Mouse (Mus musculus) heart, postnatal 10 days (tissue): ENCODE measurements around the gene Dmrt1. TPM values are rescaled to one million over a fixed set of nuclear protein-coding genes. Genes with fewer than 3 reads are reported as not detected.

ENCODE experiments used
- DNase-seq, 2 experiments: peaks; one replicate each; pipeline ENCODE4 v3.0.0; 2021
- intact Hi-C: fragments of 180-260 bp; cut with DNase I; formaldehyde crosslinking; loops from one replicate; pipeline ENCODE4 v1.15.1; 2025
- total RNA-seq, 2 experiments: library from RNA; stranded (reverse); gene quantifications; 2 replicates each; pipeline ENCODE4 v1.2.3; 2021

Gene Dmrt1
- total RNA-seq, 2 experiments from 2014 or later: not detected

DNA sequence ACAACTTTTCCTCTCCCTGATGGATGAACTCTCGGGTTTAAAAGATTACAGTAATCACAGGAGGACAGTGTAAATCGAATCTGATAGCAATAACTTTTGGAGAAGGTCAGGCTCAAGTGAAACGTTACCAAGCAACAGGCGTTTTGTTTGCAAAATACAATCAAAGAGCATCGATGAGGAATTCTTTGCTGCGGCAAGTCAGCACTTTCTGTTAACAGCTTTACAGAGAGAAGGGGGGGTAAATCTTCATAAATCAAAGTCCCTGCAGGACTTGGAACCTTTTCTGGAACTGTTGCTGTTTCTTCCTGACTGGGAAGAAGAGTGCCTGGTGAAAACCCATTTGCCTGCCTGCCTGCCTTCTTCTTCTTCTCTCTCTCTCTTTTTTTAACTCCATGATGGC, 110.5 kb downstream of the Dmrt1 start:
- DNase-seq: no peak
- intact Hi-C loops: no loop called here

DNA sequence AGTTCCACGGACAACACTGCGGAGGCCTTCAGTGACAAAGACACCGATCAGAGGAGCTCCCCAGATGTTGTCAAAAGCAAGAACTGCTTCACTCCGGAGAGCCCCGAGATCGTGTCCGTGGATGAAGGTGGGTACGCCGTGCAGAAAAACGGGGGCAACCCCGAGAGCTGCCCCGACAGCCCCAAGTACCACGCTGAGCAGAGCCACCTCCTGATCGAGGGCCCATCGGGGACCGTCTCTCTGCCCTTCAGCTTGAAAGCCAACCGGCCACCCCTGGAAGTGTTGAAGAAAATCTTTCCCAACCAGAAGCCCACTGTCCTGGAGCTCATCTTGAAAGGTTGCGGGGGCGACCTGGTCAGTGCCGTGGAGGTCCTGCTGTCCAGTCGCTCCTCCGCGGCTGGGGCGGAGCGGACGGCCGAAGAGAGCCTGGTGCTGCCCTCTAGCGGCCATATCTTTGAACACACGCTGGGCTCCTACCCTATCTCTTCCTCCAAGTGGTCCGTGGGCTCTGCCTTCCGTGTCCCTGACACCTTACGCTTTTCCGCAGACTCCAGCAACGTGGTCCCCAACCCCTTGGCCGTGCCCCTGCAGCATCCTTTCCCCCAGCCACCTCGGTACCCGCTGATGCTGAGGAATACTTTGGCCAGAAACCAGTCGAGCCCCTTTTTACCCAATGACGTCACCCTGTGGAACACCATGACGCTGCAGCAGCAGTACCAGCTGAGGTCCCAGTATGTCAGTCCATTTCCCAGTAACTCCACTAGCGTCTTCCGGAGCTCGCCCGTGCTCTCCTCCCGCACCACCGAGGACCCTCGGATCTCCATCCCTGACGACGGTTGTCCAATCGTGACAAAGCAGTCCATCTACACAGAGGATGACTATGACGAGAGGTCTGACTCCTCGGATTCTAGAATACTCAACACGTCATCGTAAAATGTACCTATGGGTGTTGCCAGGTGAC, 117.2 kb downstream of the Dmrt1 start:
- DNase-seq: peak; percentile 71 to 79
- intact Hi-C loops: no loop called here

DNA sequence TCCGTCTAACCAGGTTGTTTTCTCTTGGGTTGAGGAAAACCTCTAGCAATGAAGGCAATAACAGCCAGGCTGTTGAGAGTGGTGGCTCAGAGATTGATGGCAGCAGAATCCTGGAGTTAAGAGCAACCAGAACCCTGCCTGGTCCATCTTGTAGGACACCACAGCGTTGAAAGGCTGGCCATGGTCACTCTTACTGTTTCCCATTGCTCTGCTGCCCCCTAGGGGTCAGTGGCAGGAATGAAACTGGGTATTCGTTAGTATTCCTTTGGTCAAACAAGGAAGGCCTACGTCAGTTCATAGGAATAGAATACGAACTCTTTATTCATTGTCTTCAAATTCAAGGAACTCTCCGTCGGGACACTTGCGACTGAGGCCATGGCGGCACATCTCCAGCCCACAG, 123.1 kb downstream of the Dmrt1 start:
- DNase-seq: peak; percentile 67 to 85
- intact Hi-C loops: loop anchor here (1.0 to 5.0 kb wide), 3 partner anchors 83 to 671 kb away; no protein-coding TSS in a partner anchor

GRCm38 (mm10) chr19:25635119-25635518, 129.7 kb downstream of the Dmrt1 start:
- no peak for DNase-seq
- intact Hi-C loops: loop anchor here (10.0 kb wide), 1 partner anchor 500 kb away; no protein-coding TSS in a partner anchor

GRCm38 (mm10) chr19:25635622-25636244, 130.3 kb downstream of the Dmrt1 start:
- intact Hi-C loops: loop anchor here (1.0 to 10.0 kb wide), 2 partner anchors 90 to 501 kb away; no protein-coding TSS in a partner anchor
- DNase-seq: peak; percentile 65 to 82

GRCm38 (mm10) chr19:25638766-25639361, 133.4 kb downstream of the Dmrt1 start:
- intact Hi-C loops: loop anchor here (10.0 kb wide), 1 partner anchor 504 kb away; no protein-coding TSS in a partner anchor
- DNase-seq: no peak

DNA sequence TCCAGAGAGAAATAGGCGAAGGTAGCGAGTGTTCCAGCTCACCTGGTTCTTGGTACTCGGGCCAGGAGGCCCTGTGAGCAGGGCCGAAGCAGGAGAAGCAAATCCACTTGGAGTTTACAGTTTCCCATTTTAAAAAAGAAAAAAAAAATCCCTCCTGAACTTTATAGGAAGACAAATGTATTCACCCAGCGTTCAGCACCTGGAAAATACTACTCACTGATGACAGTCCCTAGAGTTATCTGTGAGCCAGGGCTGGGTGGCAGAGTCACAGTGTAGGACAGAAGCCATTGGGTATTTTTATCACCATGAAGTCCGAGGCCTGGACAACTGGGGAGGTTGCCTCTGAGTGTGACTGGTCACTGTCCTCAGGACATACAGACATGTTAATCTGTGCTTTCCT, 136.4 kb downstream of the Dmrt1 start:
- DNase-seq: no peak
- intact Hi-C loops: no loop called here

DNA sequence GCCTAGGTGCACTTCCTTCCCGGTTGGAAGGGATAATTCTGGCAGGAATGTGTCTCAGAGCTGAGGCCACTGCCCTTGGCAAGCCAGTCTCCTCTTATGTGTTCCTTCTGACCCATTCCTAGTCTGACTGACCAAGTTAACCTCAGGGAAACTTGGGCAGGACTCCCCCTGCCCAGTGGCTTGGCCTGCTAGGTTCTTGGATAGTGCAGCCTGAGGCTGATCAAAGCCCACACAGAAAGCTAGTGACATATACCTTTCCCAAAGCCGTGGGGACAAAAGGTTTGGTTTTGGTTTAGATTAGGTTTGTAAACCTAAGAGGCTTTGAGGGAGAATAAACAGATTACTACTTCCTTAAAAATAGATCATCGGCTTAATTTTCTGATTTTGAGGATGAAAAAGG, 141.7 kb downstream of the Dmrt1 start:
- DNase-seq: no peak
- intact Hi-C loops: no loop called here

- intact Hi-C loops: no loop called here
Observed at GRCm38 (mm10) chr19:25648701-25649100, 143.3 kb downstream of the Dmrt1 start.

DNA sequence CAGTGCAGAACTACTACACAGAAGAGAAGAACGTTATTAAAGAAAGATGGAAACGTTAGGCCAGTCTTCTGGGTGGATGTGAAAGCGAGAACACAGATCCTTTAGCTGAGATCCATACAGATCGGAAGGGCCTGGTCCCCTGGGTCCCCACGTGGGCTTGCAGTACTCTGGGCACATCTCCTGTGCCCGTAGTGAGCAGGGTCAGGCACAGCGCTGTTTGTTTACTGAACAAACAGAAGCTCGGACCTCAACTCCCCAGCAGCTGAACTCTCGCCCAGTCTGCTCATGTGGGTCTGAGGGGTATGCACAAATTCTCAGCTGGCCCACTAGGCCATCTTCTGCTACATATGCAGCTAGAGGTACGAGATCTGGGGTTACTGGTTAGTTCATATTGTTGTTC, 145.1 kb downstream of the Dmrt1 start:
- no peak for DNase-seq
- intact Hi-C loops: no loop called here

More at GRCm38 (mm10) chr19:25648701-25649100, 143.3 kb downstream of the Dmrt1 start:
- DNase-seq: no peak

DNA sequence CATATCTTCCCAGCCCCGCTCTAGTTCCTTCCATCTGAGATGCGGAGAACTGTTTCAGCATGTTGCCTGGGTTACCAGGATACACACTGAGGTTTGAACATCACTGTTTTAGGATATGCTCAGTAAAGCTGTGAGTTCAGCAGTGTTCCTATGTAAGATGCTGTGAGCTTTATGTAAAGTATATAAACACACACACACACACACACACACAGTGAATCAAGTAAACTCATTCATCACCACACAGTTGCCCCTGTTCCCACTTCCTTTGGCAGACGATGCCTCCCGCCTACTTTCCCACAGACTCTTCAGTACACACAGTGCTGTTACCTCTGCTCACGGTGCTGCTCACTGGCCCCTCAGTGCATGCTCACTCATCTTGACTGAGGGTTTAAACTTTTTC, 147.1 kb downstream of the Dmrt1 start:
- intact Hi-C loops: no loop called here
- no peak for DNase-seq

Other genes starting within 250 kb of the Dmrt1 start
- gene Dmrt3, start 104.7 kb downstream of the Dmrt1 start, total RNA-seq: not detected
- gene Dmrt2, start 166.8 kb downstream of the Dmrt1 start, total RNA-seq: under 1 TPM; 0.36 to 0.42 TPM